ENCODE assay signal across 11 mouse cellular contexts in the genomic region with DNA sequence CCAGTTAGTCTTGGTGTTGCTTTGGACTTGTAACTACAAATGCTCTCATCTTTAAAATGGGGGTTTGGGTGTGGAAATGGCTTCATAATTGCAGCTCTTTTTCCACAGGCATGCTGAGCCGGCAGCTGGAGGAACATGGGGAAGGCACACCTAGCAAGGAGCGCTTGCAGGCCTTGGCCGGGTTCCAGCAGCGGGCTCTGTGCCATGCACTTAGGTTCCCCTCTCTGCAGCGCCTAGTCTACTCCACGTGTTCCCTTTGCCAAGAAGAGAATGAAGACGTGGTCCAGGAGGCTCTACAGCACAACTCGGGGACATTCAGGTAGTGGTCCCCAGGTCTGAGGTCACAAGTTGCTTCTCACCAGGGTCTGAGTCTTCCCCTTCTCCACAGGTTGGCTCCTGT. TPM values are rescaled to one million over a fixed set of nuclear protein-coding genes. Genes with fewer than 3 reads are reported as not detected.
A peak's percentile ranks its signal among the peaks of the same experiment; 100 is the strongest.
DNase-seq lines count a peak whose midpoint lies in the region; ATAC-seq lines count a peak whose summit lies in the region.
"Had no signal": no experiment of that assay in that cellular context is flagged by ENCODE, and none has a peak within 500 bp of the region (broad histone marks: within the 10 kb centered on the region; RNA-seq: fewer than 3 reads in every experiment).

No protein-coding gene starts in this region.

- H3K4me3 ChIP-seq in kidney, embryonic 15.5 days (replicated peaks), result no peak overlapping the region
- H3K4me3 ChIP-seq: limb, embryonic 12.5 days had no signal

- DNase-seq in cerebellum, adult 9-11 months, result peak; percentile 46
- no peak for DNase-seq in cerebellum, adult 8-10 months
- DNase-seq in kidney, adult 8-10 months, result peak; percentile 31 to 33
- DNase-seq in adrenal gland, postnatal 25 days, result peak; percentile 66
- DNase-seq in kidney, postnatal 36 days, result peak; percentile 38 to 72
- DNase-seq in embryo, embryonic 10.5 days (ENCODE audit: low spot score), result no peak
- DNase-seq in right cerebral cortex, postnatal 36 days (ENCODE audit: low spot score in 2 of 2), result no peak

- ATAC-seq in kidney, embryonic 15.5 days (replicated peaks; ENCODE audit: low FRiP score), result no peak

- peaks cover 88% of the 10 kb centered on the region for H3K36me3 ChIP-seq in kidney, embryonic 15.5 days

- H3K4me1 ChIP-seq in kidney, embryonic 15.5 days, result peaks cover 11% of the 10 kb centered on the region

- no peaks in the 10 kb centered on the region for H3K27me3 ChIP-seq in kidney, embryonic 15.5 days
- H3K27me3 ChIP-seq: limb, embryonic 12.5 days had no signal

- H3K9me3 ChIP-seq in kidney, embryonic 15.5 days (replicated peaks), result no peaks in the 10 kb centered on the region
- H3K9me3 ChIP-seq: limb, embryonic 12.5 days had no signal

- H3K4me2 ChIP-seq in kidney, embryonic 15.5 days, result no peak overlapping the region
- H3K4me2 ChIP-seq: limb, embryonic 12.5 days had no signal

- no peak overlapping the region for H3K9ac ChIP-seq in kidney, embryonic 15.5 days
- H3K9ac ChIP-seq: limb, embryonic 12.5 days had no signal

- WGBS in kidney, embryonic 15.5 days, result 81% methylated on average over 8 of the region's 8 CpGs

- no peak overlapping the region for H3K27ac ChIP-seq in kidney, embryonic 15.5 days
- H3K27ac ChIP-seq: limb, embryonic 12.5 days had no signal

RNA-seq across cellular contexts. Expression of a gene that starts 5.4 kb away (rescaled TPM):
- 35.0 and 39.5 TPM in 2 replicates for polyA plus RNA-seq in kidney, embryonic 15.5 days (2015; fragmentation: Nextera tagmentation; extraction: Ambion mirVana)
- total RNA-seq in adrenal gland, postnatal 25 days (2021), result 22.6 and 25.0 TPM in 2 replicates

RNA-seq across cellular contexts. Expression of a gene that starts 19.2 kb away (rescaled TPM):
- 14.0 and 14.7 TPM in 2 replicates for polyA plus RNA-seq in kidney, embryonic 15.5 days (2015; fragmentation: Nextera tagmentation; extraction: Ambion mirVana)
- total RNA-seq in adrenal gland, postnatal 25 days (2021), result 24.6 and 25.7 TPM in 2 replicates

RNA-seq across cellular contexts. Expression of a gene that starts 22.1 kb away (rescaled TPM):
- not detected in 2 replicates for polyA plus RNA-seq in kidney, embryonic 15.5 days (2015; fragmentation: Nextera tagmentation; extraction: Ambion mirVana)
- total RNA-seq in adrenal gland, postnatal 25 days (2021), result not detected in 2 replicates
- total RNA-seq: midbrain, postnatal 0 days had no signal
- polyA plus RNA-seq: frontal cortex, adult 2 months; limb, embryonic 12.5 days; midbrain, postnatal 0 days had no signal

RNA-seq across cellular contexts. Expression of a gene that starts 25.3 kb away (rescaled TPM):
- polyA plus RNA-seq in kidney, embryonic 15.5 days (2015; fragmentation: Nextera tagmentation; extraction: Ambion mirVana), result not detected in 2 replicates
- total RNA-seq in adrenal gland, postnatal 25 days (2021), result 0.30 TPM in 1 of 2 replicates, not detected in the other

Comparison
In these comparisons a context has a peak if more than half of its experiments do, and no peak if none do; other contexts are left out.
1. DNase-seq: peak in cerebellum, adult 9-11 months (single experiment), kidney, adult 8-10 months (2 of 2), adrenal gland, postnatal 25 days (single experiment) and kidney, postnatal 36 days (2 of 2); none in cerebellum, adult 8-10 months (single experiment), embryo, embryonic 10.5 days (single experiment) and right cerebral cortex, postnatal 36 days (0 of 2).